Mouse (Mus musculus) c-Kit-positive CD71-positive TER-119-positive erythroid progenitor cells, embryonic 14.5 days (primary cell): ENCODE data around the gene Trak1.

Experiments used
- DNase-seq: peaks from one replicate; pipeline ENCODE4 v3.0.0-alpha.2; 2013; ENCODE audit warnings: low spot score

Gene Trak1

GRCm38 (mm10) chr9:121295221-121295620, 2.1 kb upstream of the Trak1 start:
- no peak for DNase-seq

GRCm38 (mm10) chr9:121298065-121298398, 730 bp downstream of the Trak1 start:
- DNase-seq: no peak

- no peak for DNase-seq
Observed at GRCm38 (mm10) chr9:121298411-121299091, 1.2 kb downstream of the Trak1 start.

GRCm38 (mm10) chr9:121299223-121299755, 2.0 kb downstream of the Trak1 start:
- DNase-seq: no peak

GRCm38 (mm10) chr9:121299976-121300570, 2.8 kb downstream of the Trak1 start:
- no peak for DNase-seq

GRCm38 (mm10) chr9:121301041-121301920, 4.0 kb downstream of the Trak1 start:
- DNase-seq: no peak

- no peak for DNase-seq
Observed at GRCm38 (mm10) chr9:121302543-121302942, 5.2 kb downstream of the Trak1 start.

- no peak for DNase-seq
Observed at GRCm38 (mm10) chr9:121303086-121303485, 5.8 kb downstream of the Trak1 start.

GRCm38 (mm10) chr9:121303748-121304147, 6.4 kb downstream of the Trak1 start:
- DNase-seq: no peak

- no peak for DNase-seq
Observed at GRCm38 (mm10) chr9:121304520-121304919, 7.2 kb downstream of the Trak1 start.

GRCm38 (mm10) chr9:121305456-121305855, 8.2 kb downstream of the Trak1 start:
- DNase-seq: no peak

GRCm38 (mm10) chr9:121309287-121309686, 12.0 kb downstream of the Trak1 start:
- no peak for DNase-seq

GRCm38 (mm10) chr9:121310501-121310900, 13.2 kb downstream of the Trak1 start:
- DNase-seq: no peak

GRCm38 (mm10) chr9:121311846-121312236, 14.5 kb downstream of the Trak1 start:
- no peak for DNase-seq

- DNase-seq: no peak
Observed at GRCm38 (mm10) chr9:121312237-121312891, 15.1 kb downstream of the Trak1 start.

GRCm38 (mm10) chr9:121313656-121314374, 16.5 kb downstream of the Trak1 start:
- DNase-seq: peak; percentile 61

GRCm38 (mm10) chr9:121314541-121315152, 17.3 kb downstream of the Trak1 start:
- DNase-seq: no peak

- DNase-seq: no peak
Observed at GRCm38 (mm10) chr9:121315901-121316595, 18.7 kb downstream of the Trak1 start.

- no peak for DNase-seq
Observed at GRCm38 (mm10) chr9:121316621-121317405, 19.5 kb downstream of the Trak1 start.
